Mouse (Mus musculus) erythroblast, embryonic 14.5 days (primary cell): ENCODE measurements at regions not wholly inside any gene's neighbourhood (a gene's known extent, or its start where the extent isn't known, plus 50 kb on each side); places are given as distances from the start of the nearest gene placed in this dataset.

ENCODE experiments used
- GATA1 ChIP-seq: IDR thresholded peaks from 2 replicates; pipeline ENCODE4 v1.6.1; 2012; ENCODE audit warnings: low read length, inconsistent platforms, mixed read lengths
- TAL1 ChIP-seq: IDR thresholded peaks from 3 replicates; pipeline ENCODE4 v1.6.1; 2012; ENCODE audit warnings: low read length, inconsistent platforms, mixed read lengths

- no peak for TF ChIP-seq GATA1
- no peak for TF ChIP-seq TAL1
These were observed 273.9 kb downstream of the Nuak1 start for GRCm38 (mm10) chr10:84166568-84166905.
